ENCODE assay signal across 18 mouse cellular contexts in genomic region chr5:116269212-116270145, GRCm38 (mm10). TPM values are rescaled to one million over a fixed set of nuclear protein-coding genes. Genes with fewer than 3 reads are reported as not detected.
DNase-seq lines count a peak whose midpoint lies in the region; ATAC-seq and TF ChIP-seq lines count a peak whose summit lies in the region.
"Had no signal": no experiment of that assay in that cellular context is flagged by ENCODE, and none has a peak within 500 bp of the region (broad histone marks: within the 10 kb centered on the region; RNA-seq: fewer than 3 reads in every experiment).

No protein-coding gene starts in this region.

- no peak overlapping the region for H3K4me2 ChIP-seq in lung, embryonic 14.5 days
- no peak overlapping the region for H3K4me2 ChIP-seq in neural tube, embryonic 15.5 days
- H3K4me2 ChIP-seq: embryonic facial prominence, embryonic 12.5 days; heart, embryonic 11.5 days; liver, embryonic 15.5 days had no signal

- 78% methylated on average over 17 of the region's 17 CpGs for WGBS in lung, embryonic 14.5 days
- WGBS in lung, adult 2 months, result 82% methylated on average over 17 of the region's 17 CpGs
- 55% methylated on average over 17 of the region's 17 CpGs for WGBS in neural tube, embryonic 15.5 days

- no peak overlapping the region for H3K9ac ChIP-seq in lung, embryonic 14.5 days
- H3K9ac ChIP-seq in neural tube, embryonic 15.5 days (replicated peaks), result no peak overlapping the region
- H3K9ac ChIP-seq: embryonic facial prominence, embryonic 12.5 days; liver, embryonic 15.5 days had no signal

- DNase-seq in gastrocnemius, postnatal 25 days, result peak; percentile 9
- DNase-seq in gastrocnemius, postnatal 36 days, result no peak
- DNase-seq in lung, embryonic 14.5 days, result peak; percentile 42
- DNase-seq in lung, adult 2 months, result no peak
- peak; percentile 23 for DNase-seq in R1 (ENCODE audit: low read depth, low spot score)
- DNase-seq: adrenal gland, postnatal 25 days; gastrocnemius, postnatal 10 days; heart, postnatal 4 days; right cerebral cortex, postnatal 4 days; thymus, postnatal 4 days had no signal

- TF ChIP-seq CTCF in lung, embryonic 14.5 days (IDR thresholded peaks at IDR 0.05; ENCODE audit: low read depth), result no peak
- TF ChIP-seq CTCF in lung, adult 2 months (IDR thresholded peaks at IDR 0.05; ENCODE audit: insufficient read depth, low read length), result no peak

- TF ChIP-seq POLR2A in lung, adult 2 months (IDR thresholded peaks at IDR 0.05; ENCODE audit: borderline replicate concordance, extremely low read depth, low read depth, low read length), result no peak

- H3K27ac ChIP-seq in lung, embryonic 14.5 days (ENCODE audit: low read depth), result no peak overlapping the region
- no peak overlapping the region for H3K27ac ChIP-seq in neural tube, embryonic 15.5 days (replicated peaks)
- H3K27ac ChIP-seq: embryonic facial prominence, embryonic 12.5 days; kidney, postnatal 0 days; liver, embryonic 15.5 days; macrophage had no signal

- H3K4me1 ChIP-seq in lung, embryonic 14.5 days (ENCODE audit: insufficient read depth), result peaks cover 3% of the 10 kb centered on the region; the same call in 1 of the 2 replicates
- H3K4me1 ChIP-seq in lung, adult 2 months (ENCODE audit: control insufficient read depth, insufficient read depth, low read length), result no peaks in the 10 kb centered on the region
- peaks cover 24% of the 10 kb centered on the region for H3K4me1 ChIP-seq in neural tube, embryonic 15.5 days
- H3K4me1 ChIP-seq: liver, embryonic 15.5 days had no signal

- no peaks in the 10 kb centered on the region for H3K36me3 ChIP-seq in lung, embryonic 14.5 days (ENCODE audit: insufficient read depth)
- H3K36me3 ChIP-seq in neural tube, embryonic 15.5 days, result no peaks in the 10 kb centered on the region
- H3K36me3 ChIP-seq: embryonic facial prominence, embryonic 12.5 days; G1E; liver, embryonic 15.5 days had no signal

- ATAC-seq in lung, embryonic 14.5 days (ENCODE audit: insufficient read depth), result 0 out of 2 replicates have a peak, but pooled peaks have one; percentile 35
- ATAC-seq in neural tube, embryonic 15.5 days (ENCODE audit: low FRiP score), result peak; percentile 30; the same call in 1 of the 2 replicates
- ATAC-seq in CD4-positive, CD25-positive, alpha-beta regulatory T cell, adult 4 months, result no peak

- no peak overlapping the region for H3K4me3 ChIP-seq in lung, embryonic 14.5 days (ENCODE audit: low read depth, low read length)
- no peak overlapping the region for H3K4me3 ChIP-seq in lung, adult 2 months (replicated peaks; ENCODE audit: extremely low read depth, low read depth, low read length)
- no peak overlapping the region for H3K4me3 ChIP-seq in neural tube, embryonic 15.5 days (replicated peaks)
- H3K4me3 ChIP-seq: embryonic facial prominence, embryonic 12.5 days; liver, embryonic 15.5 days had no signal

- H3K27me3 ChIP-seq in lung, embryonic 14.5 days (ENCODE audit: insufficient read depth, low read length), result no peaks in the 10 kb centered on the region
- no peaks in the 10 kb centered on the region for H3K27me3 ChIP-seq in neural tube, embryonic 15.5 days (replicated peaks)
- H3K27me3 ChIP-seq: embryonic facial prominence, embryonic 12.5 days; liver, embryonic 15.5 days had no signal

- intact Hi-C loops in gastrocnemius, postnatal 36 days (cut with DNase I), result no loop called here

- H3K9me3 ChIP-seq in lung, embryonic 14.5 days (ENCODE audit: low read depth, low read length), result no peaks in the 10 kb centered on the region
- H3K9me3 ChIP-seq in neural tube, embryonic 15.5 days (replicated peaks), result no peaks in the 10 kb centered on the region
- H3K9me3 ChIP-seq: embryonic facial prominence, embryonic 12.5 days; liver, embryonic 15.5 days had no signal

RNA-seq across cellular contexts. Expression of gene Ccdc60, which starts 19.3 kb away (rescaled TPM):
- total RNA-seq in gastrocnemius, postnatal 25 days (2021), result not detected
- not detected for total RNA-seq in gastrocnemius, postnatal 36 days (2021)
- polyA plus RNA-seq in lung, embryonic 14.5 days (2014; fragmentation: Nextera tagmentation; extraction: Ambion mirVana), result 0.57 and 1.0 TPM in 2 replicates
- polyA plus RNA-seq in lung, adult 2 months (2012; rRNA removed), result 1.4 and 1.5 TPM in 2 replicates
- polyA plus RNA-seq in neural tube, embryonic 15.5 days (2015; fragmentation: Nextera tagmentation; extraction: Ambion mirVana), result 1.3 and 1.4 TPM in 2 replicates
- polyA plus RNA-seq in CD4-positive, CD25-positive, alpha-beta regulatory T cell, adult 4 months (2017; shearing (Covaris generic)), result under 1 TPM in 1 of 2 experiments, not detected in 1; 0.11 TPM
- total RNA-seq: adrenal gland, postnatal 25 days; G1E; gastrocnemius, postnatal 10 days had no signal
- polyA plus RNA-seq: G1E, macrophage had no signal

Comparison
In these comparisons a context has a peak if more than half of its experiments do, and no peak if none do; other contexts are left out.
1. DNase-seq: peak in gastrocnemius, postnatal 25 days (single experiment), lung, embryonic 14.5 days (single experiment) and R1 (single experiment); none in gastrocnemius, postnatal 36 days (0 of 2) and lung, adult 2 months (single experiment).